Mouse (Mus musculus) brain, embryonic 18.5 days (tissue): Measurements from ENCODE around the gene Dnah3.

Experiments
- DNase-seq: peaks from one replicate; pipeline ENCODE4 v3.0.0-alpha.2; 2012; ENCODE audit warnings: low read depth, low spot score

The Dnah3 gene

GRCm38 (mm10) chr7:119873050-119873449 lies 222.0 kb downstream of the Dnah3 start:
- DNase-seq = no peak
